Mouse (Mus musculus) frontal cortex, postnatal 25 days (tissue): Measurements from ENCODE around the gene Efcab9.
A peak's percentile ranks its signal among the peaks of the same experiment; 100 is the strongest.
"Not testable (repeated sequence)": the region's sequence is repeated elsewhere in the genome, so short reads cannot be mapped to it uniquely, and the experiment has no call there.

Experiments
- DNase-seq, 2 experiments: peaks; one replicate each; pipeline ENCODE4 v3.0.0; 2022; ENCODE audit warnings: low spot score in 2 of 2

Efcab9 gene

GRCm38 (mm10) chr11:32538846-32539245, 7.0 kb upstream of the Efcab9 start:
- no peak for DNase-seq

- DNase-seq, result no peak
Observed at GRCm38 (mm10) chr11:32538435-32538834, 6.6 kb upstream of the Efcab9 start.

- DNase-seq, result no peak
Observed at GRCm38 (mm10) chr11:32536954-32537353, 5.1 kb upstream of the Efcab9 start.

- DNase-seq, result no peak
Observed at GRCm38 (mm10) chr11:32535646-32536045, 3.8 kb upstream of the Efcab9 start.

- no peak for DNase-seq
Observed at GRCm38 (mm10) chr11:32534453-32535075, 2.7 kb upstream of the Efcab9 start.

- DNase-seq, result no peak
Observed at GRCm38 (mm10) chr11:32533482-32534261, 1.8 kb upstream of the Efcab9 start.

- peak; percentile 69 to 80 for DNase-seq
Observed at GRCm38 (mm10) chr11:32532765-32533481, 1.0 kb upstream of the Efcab9 start, which contains the start of gene Stk10. TSS of gene Stk10 (plus strand) at chr11:32533305.

GRCm38 (mm10) chr11:32530151-32530550, 1.7 kb downstream of the Efcab9 start:
- DNase-seq, result no peak

GRCm38 (mm10) chr11:32527006-32527405, 4.9 kb downstream of the Efcab9 start:
- DNase-seq, result no peak

GRCm38 (mm10) chr11:32524122-32524920, 7.6 kb downstream of the Efcab9 start:
- no peak for DNase-seq

- no peak for DNase-seq
Observed at GRCm38 (mm10) chr11:32521246-32521645, 10.6 kb downstream of the Efcab9 start.

GRCm38 (mm10) chr11:32519354-32519753, 12.5 kb downstream of the Efcab9 start:
- DNase-seq, result no peak

- DNase-seq, result no peak
Observed at GRCm38 (mm10) chr11:32518770-32519169, 13.1 kb downstream of the Efcab9 start.

- no peak for DNase-seq
Observed at GRCm38 (mm10) chr11:32516916-32517712, 14.8 kb downstream of the Efcab9 start.

GRCm38 (mm10) chr11:32516091-32516490, 15.8 kb downstream of the Efcab9 start:
- no peak for DNase-seq

GRCm38 (mm10) chr11:32514853-32515252, 17.0 kb downstream of the Efcab9 start:
- not testable (repeated sequence) for DNase-seq

GRCm38 (mm10) chr11:32510930-32511329, 21.0 kb downstream of the Efcab9 start:
- no peak for DNase-seq

GRCm38 (mm10) chr11:32505091-32505739, 26.7 kb downstream of the Efcab9 start:
- DNase-seq, result no peak

- no peak for DNase-seq
Observed at GRCm38 (mm10) chr11:32503711-32504110, 28.2 kb downstream of the Efcab9 start.

- DNase-seq, result no peak
Observed at GRCm38 (mm10) chr11:32499931-32500330, 31.9 kb downstream of the Efcab9 start.
